Mouse (Mus musculus) Muller cell, postnatal 12 days (primary cell): Measurements from ENCODE around the gene Bcl2l10.
A peak's percentile ranks its signal among the peaks of the same experiment; 100 is the strongest.
"Not testable (repeated sequence)": the region's sequence is repeated elsewhere in the genome, so short reads cannot be mapped to it uniquely, and the experiment has no call there.

Experiments
- DNase-seq: peaks from one replicate; pipeline ENCODE4 v3.0.0-alpha.2; 2015; ENCODE audit errors: inconsistent ontology term

Gene Bcl2l10

DNA sequence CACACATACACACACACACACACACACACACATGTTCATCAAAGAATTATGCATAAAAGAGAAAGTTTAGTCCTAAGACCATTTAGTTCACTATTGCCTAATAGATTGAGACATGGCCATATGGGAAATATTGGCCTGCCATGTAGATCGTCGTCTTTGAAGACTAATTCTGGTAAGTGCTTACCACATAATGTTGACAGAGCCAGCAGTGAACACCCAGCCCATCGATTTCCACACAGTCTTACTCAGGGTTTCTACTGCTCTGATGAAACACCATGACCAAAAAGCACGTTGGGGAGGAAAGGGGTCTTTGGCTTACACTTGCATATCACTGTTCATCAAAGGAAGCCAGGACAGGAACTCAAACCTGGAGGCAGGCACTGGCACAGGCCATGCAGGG, 5.1 kb upstream of the Bcl2l10 start:
- no peak for DNase-seq

DNA sequence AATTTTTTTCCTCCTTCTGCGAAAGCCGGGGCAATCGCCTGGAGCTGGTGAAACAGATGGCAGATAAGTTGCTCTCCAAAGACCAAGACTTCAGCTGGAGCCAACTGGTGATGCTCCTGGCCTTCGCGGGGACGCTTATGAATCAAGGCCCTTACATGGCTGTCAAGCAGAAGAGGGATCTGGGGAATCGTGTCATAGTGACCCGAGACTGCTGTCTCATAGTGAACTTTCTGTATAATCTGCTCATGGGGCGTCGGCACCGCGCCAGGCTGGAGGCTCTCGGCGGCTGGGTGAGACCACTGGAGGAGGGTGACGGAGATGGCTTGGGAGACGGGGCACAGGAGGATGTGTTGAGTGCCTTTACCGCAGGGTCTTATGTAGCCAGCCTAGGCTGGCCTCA, 508 bp downstream of the Bcl2l10 start:
- no peak for DNase-seq

DNA sequence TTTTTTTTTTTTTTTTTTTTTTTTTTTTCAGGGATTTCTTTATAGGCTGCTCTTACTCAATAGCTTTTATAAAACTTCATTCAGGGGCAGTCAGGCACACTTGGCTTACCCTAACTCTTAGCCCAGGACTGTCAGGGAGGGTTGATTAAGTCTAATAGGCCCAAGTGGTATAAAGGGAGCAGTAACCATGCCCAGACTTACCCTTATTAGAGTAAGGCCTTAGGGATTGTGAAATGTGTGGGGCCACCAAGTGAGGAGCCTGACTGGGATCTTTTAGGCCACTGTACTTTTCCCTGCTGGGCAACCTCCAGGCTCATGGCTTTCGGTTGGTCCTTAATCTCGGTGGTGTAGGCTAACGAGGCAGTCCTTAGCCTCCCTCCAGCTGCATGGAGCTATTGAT, 1.1 kb downstream of the Bcl2l10 start:
- no peak for DNase-seq

DNA sequence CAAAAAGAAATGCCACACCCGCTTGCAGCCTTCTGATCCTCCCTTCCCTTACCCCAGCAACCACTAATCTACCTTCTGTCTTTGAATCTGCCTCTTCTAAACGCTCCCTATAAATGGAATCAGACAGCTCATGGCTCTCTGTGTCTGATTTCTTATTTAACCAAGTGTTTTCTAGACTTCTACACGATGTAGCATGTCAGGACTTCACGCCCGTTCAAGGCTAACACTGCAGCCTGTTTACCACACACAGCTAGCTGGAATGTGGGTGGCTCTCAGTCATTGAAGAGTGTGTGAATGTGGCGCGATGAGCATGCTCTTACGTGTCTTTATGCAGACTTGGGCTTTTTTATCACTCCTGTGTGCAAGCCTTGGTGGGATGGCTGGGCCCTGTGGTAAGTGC, 5.5 kb downstream of the Bcl2l10 start:
- no peak for DNase-seq

DNA sequence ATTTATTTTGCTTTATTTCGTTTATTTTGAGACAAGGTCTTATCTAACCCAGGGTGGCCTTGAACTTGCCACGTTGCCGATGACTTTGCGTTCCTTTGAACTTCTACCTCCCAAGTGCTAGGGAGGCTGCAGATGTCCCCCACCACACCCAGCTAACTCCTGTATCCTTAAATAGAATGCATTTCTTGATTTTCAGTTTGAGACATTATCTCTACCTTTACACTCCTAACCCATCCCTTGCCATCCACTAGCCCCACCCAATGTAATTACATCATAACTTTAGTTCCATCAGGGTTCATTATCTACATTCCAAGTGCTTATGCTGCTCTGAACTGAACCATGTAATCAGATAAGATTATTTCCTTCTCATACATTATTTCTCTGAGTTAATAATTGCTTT, 8.2 kb downstream of the Bcl2l10 start:
- no peak for DNase-seq

DNA sequence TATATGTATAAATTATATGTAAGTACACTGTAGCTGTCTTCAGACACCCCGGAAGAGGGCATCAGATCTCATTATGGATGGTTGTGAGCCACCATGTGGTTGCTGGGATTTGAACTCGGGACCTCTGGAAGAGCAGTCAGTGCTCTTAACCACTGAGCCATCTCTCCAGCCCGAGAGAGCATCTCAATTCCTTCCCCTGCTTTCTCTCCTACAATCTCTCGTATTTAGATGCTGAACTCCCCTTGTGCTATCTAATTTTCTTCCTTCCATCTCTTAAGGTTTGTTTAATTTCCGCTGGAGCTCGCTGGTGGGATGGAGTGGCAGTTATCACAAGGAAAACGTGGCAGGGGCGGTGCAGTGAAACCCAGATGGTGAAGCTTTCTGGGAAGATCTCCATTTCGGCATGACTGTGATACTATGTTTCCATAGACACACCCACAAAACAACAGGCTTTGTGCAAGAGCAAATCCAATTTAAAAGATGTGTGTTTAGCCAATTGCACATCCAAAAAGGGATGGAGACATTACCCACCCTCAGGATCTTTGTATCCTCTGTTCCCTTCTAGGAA, 9.6 kb downstream of the Bcl2l10 start:
- DNase-seq = no peak

DNA sequence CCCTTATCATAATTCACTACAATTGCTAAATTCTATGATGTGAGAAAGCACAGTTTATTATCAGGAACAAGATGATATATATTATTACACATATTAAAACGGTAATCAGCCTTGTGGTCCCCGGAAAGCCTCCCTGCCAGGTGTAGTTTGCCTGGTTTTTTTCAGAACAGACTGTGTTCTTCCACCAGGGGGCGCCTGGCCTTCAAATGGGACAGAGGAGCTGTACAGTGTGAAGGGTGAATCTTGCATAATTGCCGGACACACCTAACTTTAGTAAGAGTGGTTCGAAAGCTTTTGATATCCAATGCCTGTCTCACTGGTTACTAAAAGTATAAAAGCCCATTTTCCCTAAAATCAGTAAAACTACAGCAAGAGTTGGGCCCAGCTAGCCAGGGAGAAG, 14.1 kb downstream of the Bcl2l10 start:
- peak; percentile 62 for DNase-seq

DNA sequence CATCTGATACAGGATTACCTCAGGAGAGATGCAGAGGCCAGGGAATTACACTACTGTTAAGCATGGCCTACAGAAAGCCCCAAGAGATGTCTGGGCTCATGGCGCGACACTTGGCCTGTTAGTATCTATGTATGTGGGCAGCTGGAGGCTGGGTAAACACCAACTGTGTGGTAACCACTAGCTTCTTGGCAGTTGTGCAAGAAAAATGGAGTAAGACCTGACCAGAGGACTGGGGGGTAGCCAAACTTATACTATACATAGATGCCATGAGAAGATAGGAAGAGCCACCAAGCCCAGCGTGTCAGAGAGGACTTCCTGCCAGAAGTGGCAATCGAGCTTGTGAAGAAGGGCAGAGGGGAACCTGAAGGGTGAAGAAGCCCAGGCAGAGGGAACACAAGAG, 14.6 kb downstream of the Bcl2l10 start:
- DNase-seq = no peak

DNA sequence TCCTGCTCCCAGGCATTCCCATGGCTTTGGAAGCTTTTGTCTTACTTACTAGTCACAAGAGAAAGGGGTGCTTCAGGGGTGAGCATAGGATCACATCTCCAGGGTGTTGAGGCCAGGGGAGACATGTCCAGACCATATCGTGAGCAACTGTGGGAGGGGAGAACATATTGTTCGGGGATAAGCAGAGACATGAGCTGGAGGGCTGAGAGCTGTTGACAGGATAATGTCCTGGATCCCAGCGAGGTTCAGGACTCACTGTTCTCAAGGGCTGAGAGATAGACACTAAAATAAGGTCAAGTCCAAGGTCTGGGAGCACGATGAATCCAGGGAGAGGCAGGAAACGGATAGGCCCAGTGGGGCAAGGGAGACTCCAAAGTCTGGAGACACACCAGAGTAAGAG, 15.4 kb downstream of the Bcl2l10 start:
- no peak for DNase-seq

DNA sequence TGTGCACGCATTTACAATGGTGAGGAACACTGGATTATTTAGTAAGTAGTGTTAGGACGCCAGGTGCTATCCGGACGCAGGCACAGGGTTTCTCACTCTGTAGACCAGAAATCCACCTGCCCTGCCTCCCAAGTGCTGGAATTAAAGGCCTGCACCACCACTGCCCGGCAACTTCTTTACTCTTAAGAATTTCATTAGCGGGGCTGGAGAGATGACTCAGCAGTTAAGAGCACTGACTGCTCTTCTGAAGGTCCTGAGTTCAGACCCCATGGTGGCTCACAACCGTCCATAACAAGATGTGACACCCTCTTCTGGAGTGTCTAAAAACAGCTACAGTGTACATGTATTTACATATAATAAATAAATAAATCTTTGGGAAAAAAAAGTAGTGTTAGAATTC, 16.1 kb downstream of the Bcl2l10 start:
- DNase-seq = not testable (repeated sequence)

DNA sequence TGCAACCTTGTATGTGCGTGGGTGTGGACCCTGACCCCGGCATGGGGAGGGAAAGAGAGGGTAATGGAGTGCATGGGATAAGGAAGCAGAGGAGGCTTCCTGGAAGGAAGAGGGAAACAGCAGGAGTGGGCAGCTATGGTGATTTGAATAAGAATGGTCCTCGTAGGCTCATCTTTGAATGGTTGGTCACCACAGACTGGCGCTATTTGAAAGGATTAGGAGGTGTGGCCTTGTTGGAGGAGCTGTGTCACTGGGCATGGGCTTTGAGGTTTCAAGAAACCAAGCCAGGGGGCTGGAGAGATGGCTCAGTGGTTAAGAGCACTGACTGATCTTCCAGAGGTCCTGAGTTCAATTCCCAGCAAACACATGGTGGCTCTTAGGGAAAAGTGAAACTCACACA, 17.6 kb downstream of the Bcl2l10 start:
- DNase-seq = no peak

DNA sequence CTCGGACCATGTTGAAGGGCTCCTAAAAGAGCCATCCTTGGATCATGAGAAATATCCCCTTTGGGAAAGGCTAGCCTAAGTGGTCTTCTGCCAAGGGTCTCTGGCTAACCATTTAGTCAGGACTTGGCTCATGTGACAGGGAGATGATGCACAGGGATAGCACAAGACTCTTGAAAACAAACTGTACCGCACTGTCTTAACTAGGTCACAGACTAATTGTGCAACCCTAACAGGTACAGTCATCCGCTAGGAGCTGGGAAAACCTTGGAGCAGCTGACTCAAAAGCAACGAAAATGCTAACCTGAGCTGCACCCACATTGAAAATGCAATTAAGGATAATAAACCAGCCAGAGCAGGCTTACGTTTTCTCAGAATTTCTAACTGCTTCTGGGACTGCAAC, 18.6 kb downstream of the Bcl2l10 start:
- peak; percentile 42 for DNase-seq

DNA sequence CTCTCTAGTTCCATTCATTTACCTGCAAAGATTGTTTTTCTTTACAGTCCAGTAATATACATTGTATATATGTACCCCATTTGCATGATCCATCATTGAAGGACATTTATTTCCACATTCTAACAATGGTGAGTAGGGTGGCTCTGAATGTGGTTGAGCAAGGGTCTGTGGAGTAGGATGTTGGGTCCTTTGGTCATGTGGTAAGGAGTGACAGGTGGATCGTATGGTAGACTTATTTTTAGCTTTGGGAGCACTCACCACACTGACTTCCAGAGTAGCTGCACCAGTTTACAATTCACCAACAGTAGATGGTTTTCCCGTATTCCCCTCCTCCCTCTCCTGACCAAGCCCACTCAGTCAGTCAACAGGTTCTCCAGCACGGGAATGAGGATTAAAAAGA, 21.2 kb downstream of the Bcl2l10 start:
- no peak for DNase-seq

DNA sequence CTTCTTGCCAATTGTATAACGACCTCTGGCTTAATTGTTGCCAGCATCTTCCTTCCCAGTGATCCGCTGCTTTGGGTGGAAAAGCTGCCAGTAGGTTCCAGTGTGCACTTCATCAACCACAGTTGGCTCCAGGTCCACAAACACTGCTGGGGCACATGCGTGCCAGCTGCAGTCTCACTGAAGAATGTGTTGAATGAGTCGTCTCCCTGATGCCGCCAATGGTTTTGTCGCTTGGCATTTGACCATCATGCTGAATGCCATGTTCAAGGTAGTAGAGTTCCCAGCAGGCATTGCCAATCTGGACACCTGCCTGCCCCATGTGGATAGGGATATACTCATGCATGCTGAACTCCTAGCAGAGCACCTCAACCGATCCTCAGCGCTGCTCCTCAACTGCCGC, 28.0 kb downstream of the Bcl2l10 start:
- peak; percentile 54 for DNase-seq

DNA sequence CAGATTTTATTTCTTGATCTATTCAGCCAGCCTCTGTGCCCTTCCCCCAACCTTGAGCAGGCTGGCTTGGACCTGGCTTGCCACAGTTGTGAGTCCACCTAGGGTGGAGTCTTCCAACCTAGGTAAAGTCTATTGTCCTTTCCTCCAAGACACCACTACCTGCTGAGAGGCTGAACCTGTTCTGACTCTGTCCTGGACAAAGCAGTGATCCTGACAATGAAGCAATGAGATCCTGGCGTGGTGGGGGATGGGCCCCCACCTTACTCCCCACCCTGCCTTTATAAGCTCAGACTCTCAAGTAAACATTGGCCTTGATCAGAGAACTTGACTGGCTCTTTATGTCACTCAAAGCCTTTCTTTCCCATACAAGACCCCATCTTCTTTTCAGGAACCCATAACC, 28.9 kb downstream of the Bcl2l10 start:
- DNase-seq = no peak

DNA sequence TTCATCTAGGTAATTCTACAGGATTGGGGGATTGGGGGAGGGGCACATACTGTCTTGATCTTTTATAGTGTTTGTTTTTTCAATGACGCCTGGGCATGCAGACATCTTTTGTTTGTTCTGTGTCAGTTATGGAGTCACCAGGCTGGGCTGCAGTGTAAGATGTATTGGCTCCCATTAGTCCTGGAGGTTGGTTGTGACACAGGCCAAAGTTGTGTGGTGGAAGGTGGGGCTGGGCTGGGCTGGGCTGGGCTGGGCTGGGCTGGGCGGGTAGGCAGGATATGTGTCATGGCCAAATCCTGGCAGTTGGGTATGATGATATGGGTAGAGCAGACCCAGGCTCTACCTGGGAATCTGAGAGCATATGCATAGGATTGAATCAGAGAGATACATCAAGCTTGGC, 31.2 kb downstream of the Bcl2l10 start:
- no peak for DNase-seq

DNA sequence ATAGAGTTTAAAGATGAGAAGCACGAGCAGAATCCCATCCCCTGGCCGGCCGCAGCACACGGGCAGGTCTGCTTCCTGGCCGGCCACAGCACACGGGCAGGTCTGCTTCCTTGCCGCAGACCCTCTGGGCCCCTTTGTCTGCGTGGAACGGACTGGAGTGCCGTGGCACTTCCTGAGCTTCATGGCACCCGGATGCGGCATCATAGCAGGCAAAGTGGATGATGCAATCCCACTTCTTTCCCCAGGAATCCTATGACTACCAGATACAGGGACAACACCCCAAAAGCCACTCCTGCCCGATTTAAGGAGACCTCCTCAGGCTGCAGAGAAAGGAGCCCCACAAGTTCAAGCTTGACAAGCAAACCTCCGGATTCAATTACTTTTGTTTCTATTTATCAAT, 35.3 kb downstream of the Bcl2l10 start:
- DNase-seq = no peak

DNA sequence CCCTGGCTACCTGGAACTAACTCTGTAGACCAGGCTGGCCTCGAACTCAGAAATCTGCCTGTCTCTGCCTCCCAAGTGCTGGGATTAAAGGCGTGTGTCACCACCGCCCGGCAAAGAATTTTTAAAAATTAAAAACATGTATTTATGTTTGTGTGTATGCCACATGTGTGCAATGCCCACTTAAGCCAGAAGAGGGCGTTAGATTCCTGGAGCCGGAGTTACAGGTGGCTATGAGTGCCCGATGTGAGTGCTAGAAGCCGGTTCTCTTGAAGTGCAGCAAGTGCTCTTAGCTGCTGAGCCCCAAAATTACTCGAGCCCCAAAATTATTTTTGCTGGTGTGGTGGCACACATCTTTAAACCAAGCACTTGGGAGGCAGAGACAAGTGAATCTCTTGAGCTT, 36.2 kb downstream of the Bcl2l10 start:
- no peak for DNase-seq

DNA sequence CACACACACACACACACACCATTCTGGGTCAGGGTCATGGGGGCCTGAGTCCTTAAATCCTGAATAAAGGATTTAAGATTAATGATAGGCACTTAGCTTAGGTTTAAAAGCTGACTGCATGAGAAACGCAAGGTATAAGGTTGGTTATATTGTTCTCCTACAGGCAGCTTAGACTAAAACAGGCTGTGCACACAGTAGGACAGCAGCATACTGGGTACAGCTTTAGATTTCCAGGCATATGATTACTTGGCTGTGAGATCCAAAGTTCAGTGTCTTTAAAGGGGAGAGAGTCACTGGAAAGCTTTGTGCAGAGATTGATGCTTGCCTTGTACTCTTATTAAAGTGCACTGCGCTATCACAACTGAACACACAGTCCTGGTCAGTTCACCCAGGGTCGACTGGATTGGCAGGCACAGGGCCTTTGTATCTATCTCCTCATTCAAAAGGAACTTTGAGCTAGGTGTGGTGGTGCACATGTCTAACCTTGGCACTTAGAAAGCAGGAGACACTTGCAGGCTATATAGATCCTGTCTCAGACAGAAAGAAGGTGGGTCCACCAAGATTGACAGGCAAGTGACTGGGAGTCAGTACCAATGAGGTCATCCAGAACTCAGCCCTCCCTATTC, 36.9 kb downstream of the Bcl2l10 start:
- no peak for DNase-seq

DNA sequence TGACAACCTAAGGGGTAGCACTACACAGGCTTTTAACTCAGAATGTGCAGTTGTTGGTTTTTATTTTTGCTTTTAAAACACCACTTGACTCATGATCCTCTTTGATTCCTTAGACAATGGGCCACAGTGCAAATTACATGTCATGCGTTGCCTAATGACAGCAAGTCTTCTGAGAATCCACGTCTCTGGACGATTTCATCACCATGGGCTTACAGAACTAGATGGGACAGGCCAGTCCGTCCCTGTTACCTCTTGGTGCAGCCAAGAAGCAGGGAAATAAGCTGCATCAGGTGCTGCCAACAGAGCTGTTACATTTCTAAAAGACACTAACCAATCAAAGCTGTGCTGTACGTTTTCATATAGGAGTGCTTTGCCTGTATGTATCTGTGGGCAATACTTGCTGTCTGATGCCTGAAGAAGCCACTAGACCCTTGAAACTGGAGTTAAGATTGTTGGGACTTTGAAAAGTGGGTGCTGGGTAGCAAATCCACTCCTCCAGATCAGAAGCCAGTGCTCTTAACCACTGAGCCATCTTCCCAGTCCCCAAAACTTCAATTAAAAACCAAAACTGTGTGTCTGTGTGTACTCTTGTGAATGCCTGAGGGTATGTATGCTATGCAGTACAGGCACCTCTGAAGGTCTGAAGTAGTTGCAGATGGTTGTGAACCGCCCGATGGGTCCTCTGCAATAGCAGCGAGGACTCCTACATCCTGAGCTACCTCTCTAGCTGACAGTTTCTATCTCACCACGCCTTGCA, 37.8 kb downstream of the Bcl2l10 start:
- DNase-seq = no peak

DNA sequence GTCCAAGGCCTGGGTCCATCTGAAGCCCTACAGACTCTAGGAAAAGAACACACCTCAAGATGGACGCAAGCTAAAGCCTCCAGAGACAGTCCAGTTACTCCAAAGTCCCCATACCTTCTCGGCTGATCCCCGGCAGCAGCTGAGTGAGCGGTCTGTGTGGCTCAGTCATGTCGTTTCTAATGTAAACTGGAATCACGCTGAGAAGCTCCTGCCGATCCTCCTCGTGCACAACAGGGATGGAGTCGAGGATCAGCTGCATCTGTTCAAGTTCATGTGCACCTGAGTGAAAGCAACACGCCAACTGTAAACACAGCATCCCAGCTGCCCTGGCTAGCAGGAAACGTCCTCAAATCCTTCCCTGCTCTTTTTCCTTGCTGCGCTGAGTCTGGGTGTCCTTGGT, 45.7 kb downstream of the Bcl2l10 start:
- no peak for DNase-seq

DNA sequence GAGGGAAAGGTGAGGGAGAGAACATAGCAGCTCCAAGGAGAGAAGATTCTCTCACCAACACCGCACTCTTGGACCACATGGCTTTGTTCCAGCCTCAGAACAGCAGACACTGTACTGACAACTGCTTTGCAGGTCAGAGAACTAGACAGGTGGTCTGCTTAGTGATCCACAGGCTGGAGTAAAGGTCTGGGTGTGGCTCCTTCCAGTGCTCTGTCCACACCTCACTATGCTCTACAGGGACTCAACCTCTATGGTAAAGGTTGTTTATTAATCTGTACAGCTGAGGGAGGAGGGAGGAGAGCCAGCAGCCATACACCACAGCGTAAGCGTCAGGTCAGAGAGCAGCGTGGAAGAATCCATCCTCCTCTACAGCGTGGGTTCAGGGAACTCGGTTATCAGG, 48.4 kb downstream of the Bcl2l10 start:
- DNase-seq = no peak

DNA sequence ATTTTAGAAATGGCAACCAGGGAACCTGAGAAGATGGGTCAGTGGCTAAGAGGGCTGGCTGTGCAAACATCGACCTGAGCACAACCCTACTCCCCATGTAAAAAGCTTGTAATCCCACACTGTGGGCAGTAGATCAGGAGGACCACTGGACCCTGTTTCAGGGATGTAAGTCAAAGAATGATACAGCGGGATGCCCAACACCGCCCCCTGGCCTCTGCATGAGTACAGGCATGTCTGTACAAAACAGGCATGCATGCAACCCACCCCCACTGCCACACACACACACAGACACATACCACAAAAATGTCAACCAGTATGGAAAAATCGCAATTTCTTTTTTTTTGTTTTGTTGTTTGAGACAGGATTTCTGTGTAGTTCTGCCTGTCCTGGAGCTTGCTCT, 51.5 kb downstream of the Bcl2l10 start:
- no peak for DNase-seq

DNA sequence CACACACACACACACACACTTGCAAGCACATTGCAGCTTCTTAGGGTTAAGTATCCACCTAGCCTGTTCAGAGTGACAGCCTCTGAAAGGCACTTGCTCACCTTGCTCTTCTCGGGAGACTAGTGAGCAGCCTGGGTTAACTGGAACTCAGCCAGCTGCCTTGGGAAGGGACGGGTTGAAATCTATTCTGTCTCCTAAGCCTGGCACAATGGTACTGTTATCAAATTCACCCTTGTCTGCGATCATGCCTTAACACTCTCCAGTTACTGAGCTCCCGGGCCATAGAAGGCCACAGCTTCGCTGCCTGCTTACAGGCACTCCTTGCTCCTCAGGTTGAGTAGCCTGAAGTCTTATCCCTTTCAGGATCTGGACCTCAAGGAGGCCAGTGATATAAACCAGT, 53.1 kb downstream of the Bcl2l10 start:
- DNase-seq = no peak
